Mouse (Mus musculus) liver, postnatal 0 days (tissue): ENCODE data around the gene Ddx42.

Source experiments
- CTCF ChIP-seq: sonication (generic); IDR thresholded peaks from 2 replicates; pipeline ENCODE4 v1.5.1; 2016; ENCODE audit warnings: antibody characterized with exemption, low read depth
- EP300 ChIP-seq: IDR thresholded peaks from 2 replicates; pipeline ENCODE4 v1.6.1; 2016; ENCODE audit warnings: antibody characterized with exemption, low read depth, mild to moderate bottlenecking

DNA sequence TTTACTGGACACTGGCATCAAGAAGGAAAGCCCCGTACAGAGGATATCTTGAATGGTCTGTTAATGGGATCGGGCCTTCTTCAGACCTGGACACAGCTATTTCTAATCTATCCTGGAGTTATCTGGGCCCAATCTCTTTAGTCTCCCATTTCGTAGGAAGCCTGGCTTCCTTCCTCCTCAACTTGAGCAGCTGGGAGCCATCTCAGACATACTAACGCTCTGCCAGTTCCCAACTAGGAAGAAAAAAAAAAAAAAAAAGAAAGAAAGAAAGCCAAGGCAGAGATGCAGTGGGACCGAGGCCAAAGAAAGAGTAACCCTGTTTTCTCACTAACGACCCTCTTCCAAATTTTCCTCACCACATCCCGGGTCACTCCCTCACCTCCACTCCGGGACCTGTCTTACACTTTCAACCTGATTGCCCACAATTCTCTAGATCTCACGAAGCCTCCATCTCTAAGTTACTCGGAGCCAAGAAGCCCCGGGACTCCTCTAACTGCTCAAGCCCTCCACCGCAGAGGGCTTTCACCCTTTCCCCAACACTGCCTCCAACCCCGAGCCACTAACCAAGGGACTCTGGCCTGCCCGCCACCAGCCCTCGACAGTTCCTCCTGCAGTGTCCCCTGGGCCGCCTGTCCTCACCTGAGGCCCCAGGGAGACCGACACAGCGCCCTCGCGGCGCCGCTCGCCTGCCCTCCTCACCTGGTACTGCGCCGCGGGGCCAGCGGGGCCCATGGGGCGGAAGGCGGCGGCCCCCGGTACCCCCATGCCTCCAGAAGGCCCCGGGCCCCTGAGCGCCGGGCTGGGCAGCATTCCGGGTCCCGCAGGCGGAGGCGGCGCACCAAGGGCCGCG lies 55.3 kb downstream of the Ddx42 start:
- no peak for TF ChIP-seq CTCF
- no peak for TF ChIP-seq EP300
